Mouse (Mus musculus) urinary bladder, postnatal 14 days (tissue): ENCODE data around the gene Cfap61.
A peak's percentile ranks its signal among the peaks of the same experiment; 100 is the strongest.

Experiments
- DNase-seq: peaks from one replicate; pipeline ENCODE4 v3.0.0; 2021; ENCODE audit warnings: low spot score

The Cfap61 gene

DNA sequence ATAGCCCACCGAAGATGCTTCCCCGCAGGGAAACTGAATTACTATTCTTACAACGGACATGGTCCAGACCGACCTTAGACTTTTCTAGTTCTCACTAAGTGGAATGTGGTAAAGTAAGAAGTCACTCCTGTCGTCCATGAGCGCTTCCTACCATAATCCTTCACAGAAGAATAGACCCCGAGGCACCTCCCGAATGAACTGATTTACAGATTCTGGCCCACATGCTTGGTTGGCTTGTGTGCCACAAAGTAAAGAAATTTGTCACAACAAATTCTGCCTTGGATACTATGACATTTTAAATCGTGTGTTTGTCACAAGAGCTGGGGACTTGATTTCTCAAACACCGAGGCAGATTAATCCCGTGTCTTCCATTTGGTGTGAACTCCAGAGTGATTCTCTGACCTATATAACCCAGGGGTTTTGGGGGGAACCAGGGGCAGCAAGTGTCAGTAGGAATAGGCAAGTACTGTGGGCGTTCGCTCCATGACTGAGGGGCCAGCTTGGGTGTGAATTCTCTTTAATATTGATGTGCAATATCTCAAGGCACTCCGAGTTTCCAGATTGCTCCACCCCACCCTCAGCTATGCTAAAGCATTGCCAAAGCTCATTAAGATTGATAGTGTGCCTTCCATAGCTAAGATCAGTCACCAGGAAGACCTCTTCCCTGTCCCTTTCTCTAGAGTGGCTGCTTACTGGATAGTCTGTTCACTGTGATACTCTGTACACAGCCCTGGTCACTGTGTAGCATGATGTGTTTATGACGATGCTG lies 214.8 kb downstream of the Cfap61 start:
- DNase-seq, result no peak

DNA sequence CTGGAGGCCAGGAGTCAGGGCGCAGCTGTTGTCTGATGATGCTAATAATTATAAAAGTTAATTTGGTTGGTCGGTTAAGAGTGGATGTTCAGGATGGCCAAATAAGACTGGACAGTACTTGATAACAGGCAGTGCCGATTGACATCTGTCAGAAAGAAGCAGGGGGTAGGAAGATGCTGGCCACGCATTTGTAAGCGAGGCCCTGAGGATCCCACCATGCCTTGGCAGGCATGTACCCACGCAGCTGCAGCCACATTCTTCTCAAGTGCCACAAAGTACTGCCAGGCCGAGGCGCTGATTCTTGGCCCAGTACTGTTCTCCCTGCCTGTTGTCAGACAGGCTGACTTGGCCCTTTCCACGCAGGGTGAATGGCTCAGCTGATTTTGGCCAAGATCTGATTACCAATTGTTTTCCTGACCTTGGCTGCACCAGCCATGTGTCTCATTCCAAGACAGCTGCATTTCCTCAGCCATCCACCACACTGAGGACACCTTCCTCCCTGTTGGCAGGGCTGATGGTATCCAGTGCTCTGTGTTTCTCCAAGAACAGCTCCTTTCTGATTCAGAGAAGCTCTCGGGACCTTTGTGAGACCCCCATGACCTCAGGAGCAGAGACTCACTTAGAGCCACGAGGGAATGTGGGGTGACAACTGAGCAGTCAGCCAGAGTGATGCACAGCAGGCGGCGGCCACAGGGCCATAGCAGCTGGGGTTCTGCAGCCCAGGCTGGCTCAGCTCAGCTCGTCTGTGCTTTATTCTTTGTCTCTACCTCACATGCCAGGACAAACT lies 233.6 kb downstream of the Cfap61 start:
- DNase-seq, result no peak

DNA sequence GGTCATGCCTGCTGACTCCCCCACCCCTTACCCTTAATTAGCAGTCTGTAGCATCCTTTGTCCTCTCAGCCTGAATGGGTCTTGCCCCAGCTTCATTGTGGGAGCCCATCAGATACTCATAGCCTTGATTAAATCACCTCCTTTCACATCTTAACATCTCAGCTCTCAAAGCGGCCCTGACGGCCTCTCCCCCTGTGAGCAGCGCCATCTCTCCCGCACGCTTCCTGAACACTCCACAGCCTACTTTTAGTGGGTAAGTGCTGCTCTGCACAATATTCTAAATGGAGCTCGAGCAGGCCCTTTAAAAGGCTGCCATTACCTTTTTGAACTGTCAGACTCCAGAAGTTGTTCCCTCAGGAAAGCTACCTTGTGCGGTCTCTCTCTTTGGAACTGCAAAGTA lies 234.9 kb downstream of the Cfap61 start:
- no peak for DNase-seq

DNA sequence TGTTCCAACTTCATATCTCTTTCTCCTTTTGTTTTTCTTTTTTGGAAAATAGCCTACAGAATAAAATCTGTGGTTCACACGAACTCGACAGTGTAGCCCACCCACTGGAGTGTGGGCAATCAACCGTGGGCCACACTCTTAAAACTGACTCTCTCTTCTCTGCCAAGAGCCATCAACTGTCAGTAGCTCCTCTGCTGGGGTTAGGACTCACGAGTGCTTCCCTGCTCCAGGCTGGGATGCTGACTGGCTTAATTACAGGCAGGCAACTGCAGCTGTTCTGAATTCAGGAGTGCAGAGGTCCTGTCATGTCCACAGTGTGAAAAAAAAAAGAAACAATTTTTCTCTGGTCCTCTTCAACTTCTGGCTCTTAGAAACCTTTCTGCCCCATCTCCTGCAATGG lies 237.5 kb downstream of the Cfap61 start:
- DNase-seq, result no peak

DNA sequence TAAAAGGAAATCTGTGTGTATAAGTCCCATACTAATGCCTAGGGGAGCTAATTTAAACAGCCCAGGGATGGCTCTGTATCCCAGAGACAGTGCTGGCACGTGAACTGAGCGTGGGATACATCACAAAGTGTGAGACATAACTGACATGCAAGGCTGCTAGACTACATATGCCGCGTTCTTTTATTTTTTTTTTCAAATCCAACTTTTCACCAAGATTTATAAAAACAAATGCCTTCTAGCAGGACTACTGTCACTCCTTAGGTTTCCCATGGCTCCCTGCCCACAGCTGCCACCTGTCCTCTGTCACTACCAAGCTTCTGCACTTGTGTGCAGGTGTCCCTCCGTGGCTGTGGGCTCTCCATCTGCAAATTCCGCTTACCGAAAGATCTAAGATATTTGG lies 239.6 kb downstream of the Cfap61 start:
- DNase-seq, result no peak

DNA sequence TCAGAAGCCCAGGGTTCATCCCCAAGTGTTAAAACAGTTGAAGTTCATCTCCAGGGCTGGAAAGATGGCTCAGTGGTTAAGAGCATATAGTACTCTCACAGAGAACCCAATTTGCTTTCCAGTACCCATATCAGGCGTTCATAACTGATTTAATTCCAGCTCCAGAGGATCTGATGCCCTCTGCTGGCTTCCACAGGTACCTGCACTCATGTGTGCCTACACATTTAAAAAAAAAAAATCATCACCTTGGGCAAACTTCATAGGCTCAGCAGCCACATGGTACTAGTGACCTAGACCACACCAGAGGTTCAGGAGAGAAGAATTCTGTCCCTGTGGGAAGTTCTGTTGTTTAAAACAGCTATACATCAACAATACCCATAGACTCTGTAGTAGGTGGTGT lies 244.1 kb downstream of the Cfap61 start:
- no peak for DNase-seq

DNA sequence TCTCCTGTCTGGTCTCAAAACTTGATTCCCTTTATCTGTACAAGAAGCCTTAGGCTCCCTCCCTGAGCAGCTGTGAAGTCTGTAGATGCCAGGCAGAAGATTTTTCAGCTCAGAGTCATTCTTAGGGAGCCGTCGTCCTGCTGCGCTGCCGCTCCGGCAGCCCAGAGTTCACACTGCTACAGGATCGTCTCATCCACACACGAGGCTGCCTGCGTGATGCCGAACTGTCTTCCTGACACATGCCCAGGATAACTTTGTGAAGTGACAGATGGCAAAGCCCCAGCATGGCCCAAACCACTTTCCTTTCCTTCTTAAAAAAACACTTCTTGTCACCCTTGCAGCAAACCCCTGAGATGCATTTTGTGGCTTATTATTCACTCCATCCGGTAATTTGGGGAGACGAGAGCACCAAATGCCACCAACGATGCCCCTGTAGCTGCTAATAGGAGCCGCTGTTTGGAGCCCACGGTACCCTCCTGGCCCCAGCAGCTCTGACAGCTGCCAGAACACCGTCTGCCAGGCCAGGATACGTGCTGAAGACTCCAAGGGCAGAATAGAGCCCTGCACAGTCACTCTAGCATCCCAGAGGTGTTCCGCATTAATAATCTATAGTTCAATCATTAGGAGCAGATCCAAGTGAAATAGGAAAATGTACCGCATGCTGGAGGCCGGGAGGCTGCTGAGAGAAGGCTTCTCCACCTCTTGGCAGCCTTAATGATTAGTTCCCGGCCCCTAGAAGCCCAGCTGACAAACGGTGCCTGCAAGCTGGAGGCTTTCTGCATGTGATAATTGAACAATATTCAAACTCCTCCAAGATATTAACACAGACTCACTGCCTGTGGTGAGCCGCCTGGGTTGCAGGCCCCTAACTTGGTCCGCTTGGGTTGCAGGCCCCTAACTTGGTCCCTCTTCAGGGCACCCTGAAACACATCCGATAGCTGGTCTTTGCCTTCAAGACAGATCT lies 249.5 kb downstream of the Cfap61 start:
- DNase-seq, result no peak

DNA sequence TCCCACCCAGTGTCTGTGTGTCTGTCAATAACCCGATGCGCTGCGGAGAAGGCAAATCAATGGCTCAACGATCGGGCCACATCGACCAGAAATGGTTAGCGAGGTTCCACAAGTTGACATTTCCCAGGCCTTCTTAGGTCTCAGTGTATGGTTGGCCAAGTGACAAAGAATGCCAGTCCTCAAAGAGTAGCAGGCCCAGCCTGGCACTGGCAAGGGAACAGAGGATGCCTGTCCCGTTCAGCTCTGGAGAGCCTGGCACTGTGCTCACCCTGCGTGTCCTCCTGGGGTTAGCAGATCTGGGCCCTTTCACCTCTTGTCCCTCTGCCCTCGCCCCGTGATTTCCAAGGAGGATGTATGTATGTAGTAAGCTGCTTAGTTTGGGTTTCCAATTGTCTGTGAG lies 261.5 kb downstream of the Cfap61 start:
- no peak for DNase-seq

DNA sequence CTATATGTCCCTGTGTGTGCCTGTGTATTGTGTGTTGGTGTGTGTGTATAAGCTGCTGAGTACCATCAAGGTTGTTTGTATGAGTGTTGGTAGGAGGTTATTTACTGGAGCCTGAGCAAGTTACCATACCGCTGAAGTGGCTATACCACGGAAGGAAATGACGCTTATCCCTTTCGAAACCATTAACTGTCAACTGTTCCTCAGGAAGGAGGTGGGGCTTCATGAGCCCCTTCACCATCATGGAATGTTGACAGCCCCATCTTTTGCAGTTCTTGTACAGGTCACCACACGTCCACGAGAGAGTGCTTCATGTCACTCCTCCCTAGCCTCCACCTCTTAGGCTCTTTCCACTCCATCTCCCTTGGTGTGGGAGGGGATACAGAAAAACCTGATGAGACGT lies 263.4 kb downstream of the Cfap61 start:
- no peak for DNase-seq

DNA sequence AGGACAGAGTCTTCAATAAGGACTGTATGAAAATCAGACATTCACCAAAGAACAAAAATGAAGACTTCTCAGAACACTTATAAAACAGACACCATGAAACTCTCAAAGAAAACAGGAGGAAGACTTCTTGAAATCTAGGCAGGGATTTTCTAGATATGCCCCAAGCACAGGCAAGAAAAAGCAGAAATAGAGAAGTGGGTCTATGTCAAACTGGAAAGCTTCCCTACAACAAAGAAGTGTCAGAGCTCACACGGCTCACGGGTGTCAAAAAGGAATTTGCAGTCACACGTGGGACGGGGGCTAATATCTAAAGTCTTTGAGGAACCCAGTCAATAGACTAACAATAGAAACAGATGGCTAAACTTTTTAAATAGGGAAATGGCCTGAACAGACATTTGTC lies 276.4 kb downstream of the Cfap61 start:
- no peak for DNase-seq

DNA sequence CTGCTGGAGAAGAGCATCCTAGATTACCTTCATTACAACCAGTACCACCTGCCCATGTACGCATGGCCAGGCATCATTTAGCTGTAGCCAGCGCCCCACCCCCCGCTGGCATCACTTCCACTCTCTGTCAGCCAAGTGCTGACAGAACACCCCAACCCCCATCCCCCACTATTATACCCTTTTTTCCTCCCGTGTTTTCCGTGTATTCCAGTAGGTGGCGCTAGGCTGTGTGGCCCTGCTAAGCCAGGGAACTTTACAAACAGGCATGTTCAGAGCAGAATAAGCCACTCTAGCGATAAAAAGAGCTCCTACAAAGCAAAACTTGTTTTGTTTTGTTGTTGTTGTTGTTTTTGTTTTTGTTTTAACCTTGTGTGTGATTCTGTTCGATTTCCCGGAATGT lies 280.1 kb downstream of the Cfap61 start:
- DNase-seq, result no peak

DNA sequence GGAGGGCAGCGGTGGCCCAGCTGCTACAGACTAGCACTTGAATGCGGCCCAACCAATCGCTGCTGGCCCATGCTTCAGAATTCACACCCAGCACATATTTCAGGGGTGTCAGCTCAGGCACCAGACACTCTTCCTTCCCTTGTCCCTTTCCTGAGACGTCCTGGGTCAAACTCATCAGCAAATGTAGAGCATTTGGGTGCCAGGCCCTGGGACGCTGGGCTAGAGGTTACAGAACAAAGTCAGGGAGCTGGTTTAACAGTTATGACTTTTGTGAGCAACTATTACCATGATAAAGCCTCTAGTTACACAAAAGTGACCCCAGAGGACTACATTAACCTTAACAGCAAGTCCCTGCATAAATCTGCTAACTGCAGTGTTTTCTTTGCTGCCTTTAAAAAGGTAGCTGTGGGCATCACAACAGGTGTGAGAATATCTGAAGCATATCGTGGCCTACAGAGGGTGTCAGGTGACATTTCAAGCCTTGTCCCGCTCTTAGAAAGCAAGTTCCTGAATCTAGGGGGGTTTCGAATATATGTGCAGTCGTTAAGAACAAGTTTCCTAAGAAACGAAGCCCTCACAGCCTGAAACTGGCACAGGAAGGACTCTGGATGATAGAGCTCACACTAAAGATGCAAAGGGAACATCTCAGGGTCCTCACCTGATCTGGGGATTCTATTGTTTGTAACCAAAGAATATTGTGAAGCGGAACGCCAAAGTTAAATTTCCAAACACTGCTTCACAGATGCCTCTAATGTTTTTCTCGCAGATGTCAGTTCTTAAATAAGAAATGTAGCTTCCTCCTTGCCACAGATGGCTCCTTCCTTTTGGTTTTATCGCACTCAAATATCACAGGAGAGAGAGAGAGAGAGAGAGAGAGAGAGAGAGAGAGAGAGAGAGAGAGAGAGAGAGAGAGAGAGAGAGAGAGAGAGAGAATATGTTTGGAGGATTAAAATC lies 281.8 kb downstream of the Cfap61 start:
- no peak for DNase-seq

DNA sequence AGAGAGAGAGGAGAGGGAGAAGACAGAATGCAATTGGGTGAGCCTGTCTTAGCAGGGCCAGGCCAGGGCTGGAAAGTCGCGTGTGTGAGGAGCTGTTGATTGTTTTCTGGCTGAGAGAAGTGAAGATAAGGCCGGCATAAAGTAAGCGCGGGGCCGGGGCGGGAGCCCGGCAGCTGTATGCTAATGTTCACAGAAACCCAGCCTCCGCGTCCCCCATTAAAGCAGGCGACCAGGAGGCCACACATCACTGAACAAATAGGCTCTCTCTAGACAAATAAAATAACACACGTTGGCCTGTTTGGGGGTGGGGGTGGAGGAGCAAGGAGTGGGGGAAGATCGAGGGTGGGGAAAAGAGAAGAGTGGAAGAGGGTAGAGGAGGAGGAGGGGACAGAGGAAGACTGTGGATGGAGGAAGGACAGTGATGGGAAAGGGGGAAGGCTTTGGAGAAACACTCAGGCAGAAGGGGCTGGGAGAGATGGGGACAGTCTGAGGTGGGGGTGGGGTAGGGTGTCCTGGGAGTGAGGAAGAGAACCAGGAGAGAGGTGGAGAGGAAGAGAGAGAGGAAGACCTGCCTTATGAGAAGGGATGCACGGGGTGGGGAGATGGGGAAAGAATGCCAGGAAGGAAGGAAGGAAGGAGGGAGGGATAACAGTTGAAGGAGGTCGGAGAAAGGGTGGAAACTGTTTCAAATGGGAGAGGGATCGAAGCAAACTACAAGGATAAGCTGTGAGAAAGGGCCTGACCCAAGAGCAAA lies 282.8 kb downstream of the Cfap61 start:
- DNase-seq, result no peak

DNA sequence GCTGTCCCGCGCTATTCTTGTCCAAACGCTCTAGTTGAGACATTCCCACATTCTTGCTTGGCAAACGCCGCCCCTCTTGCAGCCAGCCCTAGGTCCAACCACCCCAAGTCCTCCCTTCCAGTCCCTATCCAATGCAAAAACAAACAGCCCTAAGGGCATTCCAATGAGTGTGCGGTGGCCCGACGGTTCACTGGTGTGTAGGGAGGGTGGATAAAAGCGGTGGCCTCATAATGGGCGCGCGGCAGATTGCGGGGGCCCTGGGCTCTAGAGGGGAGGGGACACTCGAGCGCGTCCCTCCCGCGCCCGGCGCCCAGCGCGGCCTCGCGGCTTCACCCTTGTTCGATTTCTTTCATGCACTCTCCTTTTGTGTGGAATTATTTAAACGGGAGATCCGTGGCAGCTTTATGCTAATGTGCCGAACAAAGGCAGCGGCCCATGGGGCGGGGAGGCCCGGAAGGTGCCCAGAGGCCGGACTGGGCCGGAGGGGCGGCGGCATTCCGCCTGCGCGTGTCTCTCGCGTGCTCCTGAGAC lies 283.6 kb downstream of the Cfap61 start:
- DNase-seq, result no peak

DNA sequence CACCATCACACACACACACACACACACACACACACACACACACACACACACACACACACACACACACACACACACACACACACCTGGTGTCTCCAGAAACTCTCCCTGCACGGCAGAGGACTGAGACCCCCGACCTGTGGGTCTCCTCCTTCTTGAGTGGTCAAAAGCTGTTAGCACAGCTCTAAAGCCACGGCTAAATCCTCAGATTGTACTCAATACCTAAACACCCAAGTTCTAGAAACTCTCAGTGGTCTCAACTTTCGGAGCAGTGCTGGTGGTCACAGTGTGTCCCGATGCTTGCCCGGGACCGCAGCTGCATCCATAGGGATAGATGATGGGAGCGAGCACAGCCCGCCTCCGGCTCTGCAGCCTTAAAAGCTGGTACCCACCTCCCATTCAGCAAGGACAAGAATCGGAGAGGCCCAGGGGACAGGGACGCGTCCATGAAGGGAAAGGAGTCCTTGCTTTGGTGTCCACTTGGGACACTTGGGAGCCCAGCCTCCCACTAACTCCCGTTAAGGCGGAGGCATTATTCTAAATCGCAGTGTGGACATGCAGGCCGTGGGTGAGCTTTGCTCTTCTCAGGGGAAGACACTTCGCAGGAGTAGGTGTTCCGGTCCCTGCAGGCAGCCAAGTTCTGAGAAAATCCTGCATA lies 284.4 kb downstream of the Cfap61 start:
- DNase-seq, result no peak

DNA sequence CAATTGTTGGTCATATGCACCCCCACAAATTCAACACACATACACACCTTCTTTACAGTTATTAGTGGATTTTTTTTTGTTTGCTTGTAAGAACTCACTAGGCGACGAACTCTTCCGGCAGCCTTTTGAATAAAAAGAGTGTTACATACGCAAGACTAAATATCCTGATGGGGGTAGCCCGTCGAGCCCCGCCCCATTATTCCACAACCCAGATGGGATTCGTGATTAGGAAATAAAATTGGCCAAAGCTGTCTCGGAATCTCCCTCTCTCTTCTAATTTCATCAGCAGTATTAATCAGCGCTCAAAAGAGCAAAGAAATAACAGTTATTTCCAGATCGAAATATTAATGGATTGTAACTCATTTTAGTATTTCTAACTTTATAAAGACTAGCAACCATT lies 285.2 kb downstream of the Cfap61 start:
- DNase-seq, result no peak

DNA sequence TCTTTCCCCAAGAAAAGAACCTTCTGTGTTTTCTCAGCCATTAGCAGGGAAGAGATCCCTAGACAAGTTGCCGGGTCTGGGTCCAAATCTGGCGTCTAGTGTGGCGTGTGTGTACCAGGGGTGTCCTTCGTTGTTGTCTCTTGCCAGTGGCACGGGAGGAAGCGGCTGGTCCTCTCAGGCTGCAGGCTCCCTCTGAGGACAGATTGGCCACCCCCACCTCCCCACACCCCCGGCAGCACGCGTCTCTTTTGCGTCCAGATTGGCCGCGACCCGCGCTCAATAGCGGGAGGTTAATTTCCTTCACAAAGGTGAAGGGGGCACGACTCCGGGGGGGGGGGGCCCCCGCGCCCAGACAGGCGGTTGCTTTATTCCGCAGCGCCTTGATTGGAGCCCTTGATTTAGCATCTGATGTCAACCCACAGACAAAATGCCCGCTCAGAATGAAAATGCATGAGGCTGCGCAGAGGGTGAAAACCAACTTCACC lies 286.0 kb downstream of the Cfap61 start:
- DNase-seq, result no peak

DNA sequence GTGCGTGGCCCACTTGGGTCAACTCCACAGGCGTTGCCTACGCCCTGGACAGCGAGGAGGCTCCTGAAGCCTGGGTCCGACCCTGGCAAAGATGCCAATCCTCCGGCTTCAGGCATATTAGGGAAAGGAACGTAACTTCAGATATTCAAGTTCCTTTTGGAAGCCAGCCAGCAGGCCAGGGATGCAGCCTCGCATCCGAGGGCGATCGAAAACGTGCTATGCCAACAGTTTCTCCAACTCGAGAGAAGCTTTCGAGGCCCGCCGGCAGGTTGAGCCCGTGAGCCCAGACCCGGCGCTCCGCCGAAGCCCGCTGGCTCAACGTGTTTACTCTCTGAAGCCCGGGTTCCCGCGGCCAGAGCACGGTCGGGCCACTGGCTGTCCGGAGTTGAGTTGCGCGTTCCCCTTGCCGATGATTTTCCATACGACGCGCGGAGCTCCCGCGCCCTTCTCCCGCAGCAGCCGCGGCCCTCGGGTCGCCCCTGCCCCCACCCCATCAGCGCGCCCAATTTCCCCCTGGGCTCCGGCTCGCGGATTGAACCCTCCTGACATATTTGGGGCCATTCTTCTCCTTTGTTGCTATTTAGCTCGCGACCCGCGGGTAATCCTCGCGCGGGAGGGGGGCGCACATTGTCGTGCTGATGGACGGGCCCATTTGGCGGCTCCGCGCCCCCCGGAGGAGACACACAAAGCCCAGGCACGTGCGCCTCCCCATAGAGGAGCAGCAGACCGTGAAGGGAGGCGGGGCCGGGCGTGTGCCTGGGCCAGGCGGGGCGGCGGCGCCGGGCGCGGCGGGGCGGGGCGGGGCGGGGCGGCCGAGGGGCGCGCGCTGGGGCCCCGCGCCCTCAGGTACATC lies 286.7 kb downstream of the Cfap61 start, which contains the start of gene Insm1:
Gene Insm1, plus strand, starts transcription at position 846 of the 853 bp plus-strand sequence.
- peak; percentile 15 for DNase-seq

DNA sequence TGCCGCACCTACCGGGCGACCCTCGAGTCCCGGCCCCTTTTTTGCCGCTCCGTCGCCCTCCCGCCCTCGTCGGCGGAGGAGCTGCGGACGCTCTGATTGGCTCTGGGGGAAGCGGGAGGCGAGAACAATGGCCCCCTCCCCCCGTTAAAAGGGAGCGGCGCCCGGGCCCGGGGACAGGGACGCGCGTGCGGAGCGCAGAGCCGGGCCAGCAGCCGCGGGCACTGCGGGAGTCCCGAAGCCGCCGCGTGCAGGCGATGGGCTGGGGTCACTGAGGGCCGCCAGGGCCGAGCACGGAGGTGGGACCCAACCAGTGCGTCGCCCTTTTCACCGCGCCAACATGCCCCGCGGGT lies 287.3 kb downstream of the Cfap61 start:
- no peak for DNase-seq
